9 mouse cellular contexts compared by ENCODE assay signal in the genomic region with DNA sequence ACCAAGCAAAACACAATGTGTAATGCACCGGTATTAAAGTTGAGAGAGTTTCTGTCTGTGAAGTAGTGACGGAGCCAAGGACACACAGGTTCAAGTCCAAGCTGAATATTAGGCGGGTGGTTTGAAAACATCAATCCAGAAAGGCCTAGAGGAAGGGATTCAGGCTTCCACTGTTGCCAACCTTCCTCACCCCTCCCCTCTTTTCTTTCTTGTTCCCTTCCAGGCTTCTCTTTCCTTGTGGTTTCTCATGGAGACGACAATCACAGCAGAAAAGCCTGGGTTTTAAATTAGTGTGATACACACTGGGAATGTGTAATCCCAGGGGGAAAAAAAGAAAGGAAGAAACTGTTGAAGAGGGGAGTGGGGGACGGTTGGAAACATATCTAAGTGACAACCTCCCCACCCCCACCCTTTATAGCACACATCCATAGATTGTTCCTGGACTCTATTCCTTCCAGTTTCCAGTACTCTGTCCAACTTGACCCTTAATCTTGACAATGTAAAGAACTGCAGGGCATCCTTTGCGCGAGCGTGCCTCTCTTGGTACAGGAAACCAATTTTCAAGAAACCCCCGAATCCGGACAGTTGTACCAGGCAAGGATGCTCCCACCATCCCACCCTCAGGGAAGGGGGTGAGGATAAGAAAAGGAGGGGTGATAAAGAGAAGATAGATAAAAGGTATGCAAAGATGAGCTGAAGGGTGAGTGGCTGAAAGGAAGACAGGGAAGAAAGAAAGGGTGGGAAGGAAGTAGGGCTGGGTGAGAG. TPM values are rescaled to one million over a fixed set of nuclear protein-coding genes. Genes with fewer than 3 reads are reported as not detected.
A peak's percentile ranks its signal among the peaks of the same experiment; 100 is the strongest.
DNase-seq lines count a peak whose midpoint lies in the region; ATAC-seq lines count a peak whose summit lies in the region.
"Had no signal": no experiment of that assay in that cellular context is flagged by ENCODE, and none has a peak within 500 bp of the region (broad histone marks: within the 10 kb centered on the region; RNA-seq: fewer than 3 reads in every experiment).

No protein-coding gene starts in this region.

- no peak overlapping the region for H3K27ac ChIP-seq in limb, embryonic 11.5 days (replicated peaks; ENCODE audit: low read depth, low read length)
- H3K27ac ChIP-seq: macrophage had no signal

- peak overlapping the region; percentile 49 for H3K4me3 ChIP-seq in limb, embryonic 11.5 days (ENCODE audit: low read depth, low read length)

- H3K36me3 ChIP-seq in limb, embryonic 11.5 days (ENCODE audit: control insufficient read depth, insufficient read depth, low read length): no peaks in the 10 kb centered on the region

- no peaks in the 10 kb centered on the region for H3K27me3 ChIP-seq in limb, embryonic 11.5 days (ENCODE audit: control insufficient read depth, insufficient read depth, low read length)

- no peak overlapping the region for H3K9ac ChIP-seq in limb, embryonic 11.5 days (ENCODE audit: low read length)

- DNase-seq in heart, adult 11 months: peak; percentile 81
- no peak for DNase-seq in heart, adult 18-20 months
- peak; percentile 20 for DNase-seq in right cerebral cortex, postnatal 4 days
- DNase-seq in right cerebral cortex, postnatal 14 days: no peak
- no peak for DNase-seq in limb, embryonic 11.5 days (ENCODE audit: low spot score)
- no peak for DNase-seq in gastrocnemius, postnatal 25 days
- no peak for DNase-seq in urinary bladder, postnatal 14 days (ENCODE audit: low spot score)
- no peak for DNase-seq in adrenal gland, postnatal 25 days

- H3K4me1 ChIP-seq in limb, embryonic 11.5 days (ENCODE audit: control insufficient read depth, insufficient read depth, low read length): no peaks in the 10 kb centered on the region

- peak overlapping the region; percentile 76 for H3K4me2 ChIP-seq in limb, embryonic 11.5 days (ENCODE audit: low read depth, severe bottlenecking)

- no peak for ATAC-seq in limb, embryonic 11.5 days (ENCODE audit: insufficient number of reproducible peaks, low FRiP score, low TSS enrichment, low read depth)

- WGBS in limb, embryonic 11.5 days: 23% methylated on average over 10 of the region's 10 CpGs

- no peaks in the 10 kb centered on the region for H3K9me3 ChIP-seq in limb, embryonic 11.5 days (ENCODE audit: control insufficient read depth, low read length)

RNA-seq across cellular contexts. Expression of a gene that starts 0.8 kb away (rescaled TPM):
- not detected for total RNA-seq in heart, adult 18-20 months (2021)
- polyA plus RNA-seq in limb, embryonic 11.5 days (2014; fragmentation: Nextera tagmentation; extraction: Ambion mirVana): 1.5 and 1.6 TPM in 2 replicates
- total RNA-seq in gastrocnemius, postnatal 25 days (2021): not detected
- 1.5 and 2.6 TPM in 2 replicates for total RNA-seq in adrenal gland, postnatal 25 days (2021)
- polyA plus RNA-seq: macrophage had no signal

Comparison
In these comparisons a context has a peak if more than half of its experiments do, and no peak if none do; other contexts are left out.
1. DNase-seq: peak in heart, adult 11 months (single experiment) and right cerebral cortex, postnatal 4 days (single experiment); none in heart, adult 18-20 months (0 of 2), right cerebral cortex, postnatal 14 days (single experiment), limb, embryonic 11.5 days (single experiment), gastrocnemius, postnatal 25 days (single experiment), urinary bladder, postnatal 14 days (single experiment) and adrenal gland, postnatal 25 days (single experiment).